Mouse (Mus musculus) megakaryocyte, embryonic 14.5 days (primary cell): ENCODE measurements at regions not wholly inside any gene's neighbourhood (a gene's known extent, or its start where the extent isn't known, plus 50 kb on each side); places are given as distances from the start of the nearest gene placed in this dataset.

Source experiments
- FLI1 ChIP-seq: IDR thresholded peaks from 2 replicates; pipeline ENCODE4 v1.6.1; 2012; ENCODE audit warnings: low read length, inconsistent platforms, mixed read lengths
- GATA1 ChIP-seq: IDR thresholded peaks from 3 replicates; pipeline ENCODE4 v1.6.1; 2012; ENCODE audit warnings: mixed read lengths, low read length, inconsistent platforms, borderline replicate concordance

- TF ChIP-seq GATA1 (no peak), FLI1 (no peak)
Measured at GRCm38 (mm10) chr10:111867538-111867937, 104.9 kb upstream of the Krr1 start.
